In the genomic region with DNA sequence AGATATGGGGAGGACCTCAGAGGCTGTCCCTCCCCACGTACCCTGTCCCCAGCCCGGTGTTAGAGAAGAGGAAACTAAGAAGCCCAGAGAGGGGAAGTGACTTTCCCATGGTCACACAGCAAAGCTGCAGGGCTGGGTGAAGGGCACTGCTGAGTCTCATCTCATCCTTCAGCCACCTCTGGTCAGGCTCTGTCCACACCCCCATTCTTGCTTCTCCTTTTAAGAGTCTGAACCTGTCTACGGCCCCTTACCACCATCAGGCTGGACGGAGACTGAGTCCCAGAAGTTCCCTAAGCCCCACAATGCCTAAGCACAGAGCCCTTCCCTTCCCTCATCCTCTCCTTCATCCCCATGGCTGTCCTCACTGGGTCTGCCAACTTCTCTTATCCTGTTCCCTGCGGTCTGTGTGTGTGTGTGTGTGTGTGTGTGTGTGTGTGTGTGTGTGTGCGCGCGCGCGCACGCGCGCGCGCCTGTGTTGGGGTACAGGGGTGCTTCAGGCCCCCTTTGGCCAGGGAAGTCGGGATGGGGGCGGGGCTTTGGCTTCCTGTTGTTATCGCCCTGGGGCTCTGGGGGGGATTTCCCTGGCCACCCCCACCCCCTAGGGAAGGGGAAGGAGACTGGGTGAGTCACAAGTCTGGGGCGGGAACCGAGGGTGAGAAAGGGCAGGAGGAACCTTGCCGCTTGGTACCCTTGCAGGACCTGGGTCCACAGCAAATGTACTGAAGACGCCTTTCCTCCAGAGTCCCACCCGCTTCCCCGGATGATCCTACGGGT, we compare ENCODE assay signal across 8 mouse cellular contexts. TPM values are rescaled to one million over a fixed set of nuclear protein-coding genes. Genes with fewer than 3 reads are reported as not detected.
DNase-seq lines count a peak whose midpoint lies in the region; ATAC-seq lines count a peak whose summit lies in the region.

No protein-coding gene starts in this region.

- H3K4me3 ChIP-seq in liver, embryonic 11.5 days (ENCODE audit: low read depth, low read length) = no peak overlapping the region
- H3K4me3 ChIP-seq in lung, embryonic 16.5 days (ENCODE audit: low read length) = no peak overlapping the region
- no peak overlapping the region for H3K4me3 ChIP-seq in stomach, embryonic 16.5 days (replicated peaks; ENCODE audit: low read length)

- H3K4me1 ChIP-seq in liver, embryonic 11.5 days (replicated peaks; ENCODE audit: control insufficient read depth, insufficient read depth, low read length) = peaks cover 9% of the 10 kb centered on the region
- H3K4me1 ChIP-seq in lung, embryonic 16.5 days (replicated peaks; ENCODE audit: control insufficient read depth, insufficient read depth, low read length) = no peaks in the 10 kb centered on the region
- H3K4me1 ChIP-seq in stomach, embryonic 16.5 days (ENCODE audit: control insufficient read depth, insufficient read depth, low read length) = no peaks in the 10 kb centered on the region

- 48% methylated on average over 24 of the region's 25 CpGs for WGBS in liver, embryonic 11.5 days
- WGBS in lung, embryonic 16.5 days = 55% methylated on average over 14 of the region's 25 CpGs
- WGBS in stomach, embryonic 16.5 days = 59% methylated on average over 22 of the region's 25 CpGs

- no peak for ATAC-seq in liver, embryonic 11.5 days (replicated peaks; ENCODE audit: low FRiP score)
- peak; percentile 83 for ATAC-seq in granulocyte monocyte progenitor cell, adult 5-6 weeks (replicated peaks; ENCODE audit: poor library complexity, severe bottlenecking)
- peak; percentile 20; the same call in 1 of the 2 replicates for ATAC-seq in lung, embryonic 16.5 days (ENCODE audit: low read depth)
- ATAC-seq in stomach, embryonic 16.5 days (ENCODE audit: insufficient read depth, low FRiP score) = peak; percentile 39; the same call in 1 of the 2 replicates

- peaks cover 3% of the 10 kb centered on the region for H3K27me3 ChIP-seq in liver, embryonic 11.5 days (replicated peaks; ENCODE audit: control insufficient read depth, insufficient read depth, low read length)
- H3K27me3 ChIP-seq in lung, embryonic 16.5 days (ENCODE audit: control insufficient read depth, insufficient read depth, low read depth, low read length) = no peaks in the 10 kb centered on the region
- 0 out of 2 replicates have a peak, but pooled peaks cover 3% of the 10 kb centered on the region for H3K27me3 ChIP-seq in stomach, embryonic 16.5 days (ENCODE audit: control insufficient read depth, insufficient read depth, low read length)

- DNase-seq in liver = peak; percentile 55
- DNase-seq in liver, embryonic 11.5 days (ENCODE audit: low spot score) = no peak
- no peak for DNase-seq in urinary bladder, postnatal 36 days (ENCODE audit: low spot score in 2 of 2)
- DNase-seq in ovary, postnatal 14 days (ENCODE audit: low spot score) = no peak
- DNase-seq in gastrocnemius, adult 18-20 months (ENCODE audit: low spot score) = no peak

- no peaks in the 10 kb centered on the region for H3K36me3 ChIP-seq in liver, embryonic 11.5 days (ENCODE audit: control insufficient read depth, insufficient read depth, low read length)
- H3K36me3 ChIP-seq in lung, embryonic 16.5 days (ENCODE audit: control insufficient read depth, insufficient read depth, low read length) = no peaks in the 10 kb centered on the region
- no peaks in the 10 kb centered on the region for H3K36me3 ChIP-seq in stomach, embryonic 16.5 days (ENCODE audit: control insufficient read depth, insufficient read depth, low read length)

- H3K4me2 ChIP-seq in liver, embryonic 11.5 days = no peak overlapping the region
- no peak overlapping the region for H3K4me2 ChIP-seq in lung, embryonic 16.5 days (ENCODE audit: low read depth, low read length)
- H3K4me2 ChIP-seq in stomach, embryonic 16.5 days (ENCODE audit: low read depth, low read length) = no peak overlapping the region

- H3K9ac ChIP-seq in liver, embryonic 11.5 days (ENCODE audit: low read depth, low read length) = no peak overlapping the region
- no peak overlapping the region for H3K9ac ChIP-seq in lung, embryonic 16.5 days (ENCODE audit: low read length)
- H3K9ac ChIP-seq in stomach, embryonic 16.5 days (ENCODE audit: low read length) = no peak overlapping the region

- no peaks in the 10 kb centered on the region for H3K9me3 ChIP-seq in liver, embryonic 11.5 days (ENCODE audit: control insufficient read depth, low read length)
- no peaks in the 10 kb centered on the region for H3K9me3 ChIP-seq in lung, embryonic 16.5 days (ENCODE audit: control insufficient read depth, low read length)
- H3K9me3 ChIP-seq in stomach, embryonic 16.5 days (replicated peaks; ENCODE audit: control insufficient read depth, low read length) = no peaks in the 10 kb centered on the region

- no peak overlapping the region for H3K27ac ChIP-seq in liver, embryonic 11.5 days (ENCODE audit: low read depth, low read length)
- no peak overlapping the region for H3K27ac ChIP-seq in lung, embryonic 16.5 days (ENCODE audit: low read length)
- no peak overlapping the region for H3K27ac ChIP-seq in stomach, embryonic 16.5 days (ENCODE audit: low read length)

RNA-seq across cellular contexts. Expression of a gene that starts 47.9 kb away (rescaled TPM):
- 22.8 and 23.1 TPM in 2 replicates for polyA plus RNA-seq in liver, embryonic 11.5 days (2014; fragmentation: Nextera tagmentation; extraction: Ambion mirVana)
- total RNA-seq in granulocyte monocyte progenitor cell, adult 5-6 weeks (2014; fragmentation: Nextera tagmentation) = 6.7 and 13.2 TPM in 2 replicates
- total RNA-seq in granulocyte monocyte progenitor cell, adult 5-6 weeks (2017) = 5.6 and 6.5 TPM in 2 replicates
- 28.9 and 30.5 TPM in 2 replicates for polyA plus RNA-seq in lung, embryonic 16.5 days (2015; fragmentation: Nextera tagmentation; extraction: Ambion mirVana)
- 23.1 and 25.2 TPM in 2 replicates for polyA plus RNA-seq in stomach, embryonic 16.5 days (2015; fragmentation: Nextera tagmentation; extraction: Ambion mirVana)
- total RNA-seq in gastrocnemius, adult 18-20 months (2021) = 1 to 10 TPM; 7.5 to 7.7 TPM

RNA-seq across cellular contexts. Expression of a gene that starts 48.1 kb away (rescaled TPM):
- polyA plus RNA-seq in liver, embryonic 11.5 days (2014; fragmentation: Nextera tagmentation; extraction: Ambion mirVana) = 3.5 and 5.3 TPM in 2 replicates
- 5.0 and 9.4 TPM in 2 replicates for total RNA-seq in granulocyte monocyte progenitor cell, adult 5-6 weeks (2014; fragmentation: Nextera tagmentation)
- total RNA-seq in granulocyte monocyte progenitor cell, adult 5-6 weeks (2017) = 0.72 and 1.8 TPM in 2 replicates
- polyA plus RNA-seq in lung, embryonic 16.5 days (2015; fragmentation: Nextera tagmentation; extraction: Ambion mirVana) = 3.5 and 3.6 TPM in 2 replicates
- 3.6 and 4.0 TPM in 2 replicates for polyA plus RNA-seq in stomach, embryonic 16.5 days (2015; fragmentation: Nextera tagmentation; extraction: Ambion mirVana)
- 1 to 10 TPM; 1.7 to 2.7 TPM for total RNA-seq in gastrocnemius, adult 18-20 months (2021)

RNA-seq across cellular contexts. Expression of a gene that starts 59.3 kb away (rescaled TPM):
- polyA plus RNA-seq in liver, embryonic 11.5 days (2014; fragmentation: Nextera tagmentation; extraction: Ambion mirVana) = 2.2 and 3.2 TPM in 2 replicates
- 18.4 and 26.6 TPM in 2 replicates for total RNA-seq in granulocyte monocyte progenitor cell, adult 5-6 weeks (2014; fragmentation: Nextera tagmentation)
- total RNA-seq in granulocyte monocyte progenitor cell, adult 5-6 weeks (2017) = 5.0 and 5.1 TPM in 2 replicates
- 0.58 TPM in 2 replicates for polyA plus RNA-seq in lung, embryonic 16.5 days (2015; fragmentation: Nextera tagmentation; extraction: Ambion mirVana)
- 1.4 TPM in 2 replicates for polyA plus RNA-seq in stomach, embryonic 16.5 days (2015; fragmentation: Nextera tagmentation; extraction: Ambion mirVana)
- under 1 TPM; 0.07 to 0.09 TPM for total RNA-seq in gastrocnemius, adult 18-20 months (2021)
